Mouse (Mus musculus) adrenal gland, adult 18-20 months (tissue): Measurements from ENCODE around the gene Hist1h3f. TPM values are rescaled to one million over a fixed set of nuclear protein-coding genes. Genes with fewer than 3 reads are reported as not detected.
"Not testable (repeated sequence)": the region's sequence is repeated elsewhere in the genome, so short reads cannot be mapped to it uniquely, and the experiment has no call there.

Experiments
- DNase-seq, 2 experiments: peaks; one replicate each; pipeline ENCODE4 v3.0.0; 2021 to 2022; ENCODE audit warnings: low spot score in 2 of 2
- total RNA-seq, 2 experiments: library from RNA; stranded (reverse); gene quantifications; 1 replicate in 1 of 2; 2 replicates in 1 of 2; pipeline ENCODE4 v1.2.3; 2021

Gene Hist1h3f
- total RNA-seq, 2 experiments from 2014 or later, result 12.6 to 12.7 TPM

DNA sequence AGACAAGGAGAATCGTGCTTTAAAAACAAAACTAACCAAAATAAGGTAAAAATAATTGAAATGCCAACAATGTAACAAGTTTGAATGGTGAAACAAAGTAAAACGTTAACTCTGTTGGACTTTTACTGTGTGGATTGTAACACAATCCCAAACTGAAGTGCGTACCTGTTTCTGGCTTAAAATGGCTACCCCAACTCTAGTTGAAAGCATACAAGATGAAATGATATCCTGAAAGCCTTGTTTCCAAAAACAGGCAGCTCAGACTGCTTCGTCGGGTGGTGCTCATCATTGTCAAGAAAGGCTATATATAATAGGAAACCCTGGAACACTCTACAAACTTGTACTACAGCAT lies 17.7 kb downstream of the Hist1h3f start:
- not testable (repeated sequence) for DNase-seq

DNA sequence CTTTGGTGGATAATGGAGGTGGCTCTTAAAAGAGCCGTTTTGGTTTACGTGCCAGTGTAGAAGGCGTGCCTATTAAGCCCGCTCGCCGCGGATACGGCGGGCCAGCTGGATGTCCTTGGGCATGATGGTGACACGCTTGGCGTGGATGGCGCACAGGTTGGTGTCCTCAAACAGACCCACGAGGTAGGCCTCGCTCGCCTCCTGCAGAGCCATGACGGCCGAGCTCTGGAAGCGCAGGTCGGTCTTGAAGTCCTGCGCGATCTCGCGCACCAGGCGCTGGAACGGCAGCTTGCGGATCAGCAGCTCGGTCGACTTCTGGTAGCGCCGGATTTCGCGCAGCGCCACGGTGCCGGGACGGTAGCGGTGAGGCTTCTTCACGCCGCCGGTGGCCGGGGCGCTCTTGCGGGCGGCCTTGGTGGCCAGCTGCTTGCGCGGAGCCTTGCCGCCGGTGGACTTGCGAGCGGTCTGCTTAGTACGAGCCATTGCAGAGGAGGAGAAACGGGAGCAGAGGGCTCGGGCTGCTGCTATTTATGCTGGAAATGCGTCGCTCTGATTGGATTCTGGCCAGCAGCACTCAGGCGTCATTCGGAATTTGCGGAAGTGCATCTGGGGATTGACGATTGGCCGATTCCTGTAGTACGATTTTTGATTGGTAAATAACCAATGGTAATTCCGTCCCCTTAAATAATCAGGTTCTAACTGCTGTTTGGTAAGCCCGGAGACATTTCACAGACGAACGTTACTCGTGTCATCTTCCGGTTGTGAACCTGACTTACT lies 18.2 kb downstream of the Hist1h3f start, which contains the start of gene Hist1h3e:
Gene Hist1h3e (minus strand): TSS at position 487 of the 777 bp plus-strand sequence.
- DNase-seq, result peak; percentile 81 to 86

DNA sequence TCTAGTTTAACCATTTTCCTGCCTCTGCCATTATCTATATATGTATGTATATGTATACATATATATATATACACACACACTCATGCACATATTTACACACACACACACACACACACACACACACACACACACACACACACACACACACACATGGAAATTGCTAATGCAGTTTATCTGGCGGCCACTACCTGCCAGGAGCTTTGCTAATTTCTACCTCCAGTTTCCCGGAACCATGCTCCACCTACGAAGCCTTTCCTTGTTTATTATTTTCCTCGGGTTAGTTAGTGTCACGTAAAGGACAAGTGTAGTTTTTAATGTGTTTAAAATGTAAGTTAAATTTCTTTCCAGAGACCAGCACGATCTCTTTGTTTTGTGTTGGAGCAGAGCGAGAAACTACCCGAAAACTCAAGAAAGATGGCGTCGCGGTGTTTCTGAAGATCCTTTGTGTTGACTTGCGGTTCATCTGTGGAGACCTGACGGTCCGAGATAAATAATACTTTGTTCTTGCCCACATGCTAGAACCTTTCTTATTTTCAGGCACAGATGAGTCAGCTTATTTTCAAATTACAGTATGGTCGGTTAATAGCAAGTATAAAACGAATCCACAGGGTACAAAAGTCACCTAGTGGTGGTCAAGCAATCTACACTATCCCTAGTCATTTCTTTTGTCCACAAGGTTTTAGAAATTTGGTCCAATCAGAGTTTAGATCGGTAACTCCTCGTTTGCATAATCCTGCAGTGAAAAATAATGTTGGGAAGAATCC lies 19.0 kb downstream of the Hist1h3f start:
- no peak for DNase-seq

DNA sequence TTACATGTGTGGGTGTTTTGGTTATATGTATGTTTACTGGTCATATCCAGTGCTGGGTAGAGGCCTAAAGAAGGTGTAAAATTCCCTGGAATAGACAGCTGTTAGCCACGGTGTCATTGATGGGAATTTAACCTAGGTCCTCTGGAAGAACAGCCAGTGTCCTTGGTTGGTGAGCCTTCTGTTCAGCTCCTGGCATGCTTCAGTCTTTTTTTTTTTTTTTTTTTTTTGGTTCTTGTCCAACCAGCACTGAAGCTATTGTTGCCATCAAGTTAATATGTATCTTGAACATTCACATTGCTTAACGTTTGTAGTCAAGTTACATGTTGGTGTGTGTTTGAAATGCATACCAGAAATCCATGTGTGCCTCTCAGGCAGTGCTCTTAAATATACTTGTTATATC lies 20.6 kb downstream of the Hist1h3f start:
- no peak for DNase-seq

DNA sequence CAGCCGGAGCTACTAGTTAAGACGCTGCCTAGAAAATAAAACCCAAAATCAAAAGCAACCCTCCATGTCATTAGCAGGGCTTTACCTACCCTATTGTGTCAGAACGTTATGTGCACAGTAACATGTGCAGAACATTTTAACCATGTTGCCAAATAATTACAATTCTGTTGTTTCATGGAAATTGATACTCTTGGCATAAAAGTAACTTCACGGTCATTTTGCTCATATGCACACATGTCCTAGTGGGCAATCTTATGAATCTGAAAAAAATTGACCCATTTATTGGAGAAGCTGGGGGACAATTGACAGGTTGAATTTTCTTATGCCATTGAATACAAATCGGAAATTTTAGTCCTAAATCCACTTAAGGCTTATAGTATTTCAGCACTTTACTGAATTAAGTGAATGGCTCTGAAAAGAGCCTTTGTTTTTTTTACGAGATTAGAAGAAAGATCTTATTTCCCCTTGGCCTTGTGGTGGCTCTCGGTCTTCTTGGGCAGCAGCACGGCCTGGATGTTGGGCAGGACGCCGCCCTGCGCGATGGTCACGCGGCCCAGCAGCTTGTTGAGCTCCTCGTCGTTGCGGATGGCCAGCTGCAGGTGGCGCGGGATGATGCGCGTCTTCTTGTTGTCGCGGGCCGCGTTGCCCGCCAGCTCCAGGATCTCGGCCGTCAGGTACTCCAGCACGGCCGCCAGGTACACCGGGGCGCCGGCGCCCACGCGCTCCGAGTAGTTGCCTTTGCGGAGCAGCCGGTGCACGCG lies 26.6 kb downstream of the Hist1h3f start:
- not testable (repeated sequence) for DNase-seq

DNA sequence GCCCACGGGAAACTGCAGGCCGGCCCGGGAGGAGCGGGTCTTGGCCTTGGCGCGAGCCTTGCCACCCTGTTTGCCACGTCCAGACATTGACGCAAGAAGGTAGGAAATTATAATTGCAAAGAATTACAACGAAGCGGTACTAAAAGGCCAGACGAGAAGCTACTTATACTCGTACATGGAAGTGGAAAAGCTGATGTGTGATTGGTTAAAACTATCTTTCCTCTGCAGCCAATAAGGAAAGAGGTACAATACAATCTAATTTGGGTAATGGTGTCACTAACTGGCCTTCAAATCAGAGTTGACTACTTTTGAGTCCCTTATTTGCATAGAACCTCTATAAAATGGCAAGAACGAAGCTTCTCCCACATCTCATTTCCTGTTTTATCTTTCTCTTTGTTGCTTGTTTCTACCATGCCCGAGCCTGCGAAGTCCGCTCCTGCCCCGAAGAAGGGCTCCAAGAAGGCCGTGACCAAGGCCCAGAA lies 27.2 kb downstream of the Hist1h3f start, which contains the start of the genes Hist1h2ae and Hist1h2bg:
Gene Hist1h2ae (minus strand): TSS at position 199 of the 482 bp plus-strand sequence.
Gene Hist1h2bg (plus strand): TSS at position 375 of the 482 bp plus-strand sequence.
- DNase-seq, result peak; percentile 56 to 65

DNA sequence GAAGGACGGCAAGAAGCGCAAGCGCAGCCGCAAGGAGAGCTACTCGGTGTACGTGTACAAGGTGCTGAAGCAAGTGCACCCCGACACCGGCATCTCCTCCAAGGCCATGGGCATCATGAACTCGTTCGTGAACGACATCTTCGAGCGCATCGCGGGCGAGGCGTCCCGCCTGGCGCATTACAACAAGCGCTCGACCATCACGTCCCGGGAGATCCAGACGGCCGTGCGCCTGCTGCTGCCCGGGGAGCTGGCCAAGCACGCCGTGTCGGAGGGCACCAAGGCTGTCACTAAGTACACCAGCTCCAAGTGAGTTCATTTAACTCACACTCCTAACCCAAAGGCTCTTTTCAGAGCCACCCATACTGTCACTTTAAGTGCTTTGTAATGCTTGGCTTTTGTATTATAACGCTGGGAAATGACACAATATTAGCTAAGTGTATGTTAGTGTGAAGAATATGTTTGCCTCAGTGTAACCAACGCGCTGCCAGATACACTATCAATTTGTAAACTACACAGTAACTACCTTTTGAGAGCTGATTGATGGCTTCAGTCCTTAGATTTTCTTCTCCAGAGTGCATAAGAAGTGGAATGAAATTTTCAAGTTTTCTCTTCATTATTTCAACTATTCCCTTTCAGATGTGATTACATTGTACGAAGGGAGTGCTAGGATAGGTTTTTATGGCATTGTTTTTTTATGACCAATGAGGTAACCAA lies 27.8 kb downstream of the Hist1h3f start:
- not testable (repeated sequence) for DNase-seq

DNA sequence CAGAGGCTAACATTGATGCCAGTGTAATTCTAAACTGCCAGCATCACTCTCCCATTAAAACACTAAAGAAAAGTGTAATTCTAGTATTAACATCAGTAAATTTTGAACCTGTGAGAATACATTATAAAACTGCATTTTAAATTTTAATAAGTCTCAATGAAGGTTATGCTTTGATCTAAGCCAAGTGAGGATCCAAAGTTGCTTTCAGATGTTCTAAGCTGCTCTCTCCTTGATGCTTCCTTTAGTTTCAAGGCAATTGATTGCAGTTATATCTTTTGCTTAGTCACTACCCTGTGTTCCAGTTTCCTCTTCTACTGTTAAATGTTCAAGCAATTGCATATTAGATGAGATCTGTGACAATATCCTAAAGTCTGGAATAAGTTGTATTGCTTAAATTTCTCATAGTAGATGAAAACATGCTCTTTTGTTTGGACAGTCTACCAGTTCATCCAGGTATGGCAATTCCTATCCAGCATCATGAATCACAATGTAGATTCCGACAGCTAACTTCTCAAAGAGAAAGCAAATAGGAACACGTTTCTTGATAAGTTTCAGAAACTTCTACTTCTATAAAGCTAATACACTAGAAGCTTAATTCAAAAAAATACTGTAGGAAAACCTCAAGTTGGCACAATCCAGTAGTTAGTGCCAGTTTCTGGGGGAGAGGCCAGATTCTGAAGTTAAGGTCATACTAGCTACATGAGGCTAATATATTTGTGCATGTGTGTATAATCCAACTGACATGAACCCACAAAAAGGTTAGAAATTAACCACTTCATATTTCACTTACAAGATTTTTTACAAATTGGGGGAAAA lies 28.6 kb downstream of the Hist1h3f start:
- no peak for DNase-seq

DNA sequence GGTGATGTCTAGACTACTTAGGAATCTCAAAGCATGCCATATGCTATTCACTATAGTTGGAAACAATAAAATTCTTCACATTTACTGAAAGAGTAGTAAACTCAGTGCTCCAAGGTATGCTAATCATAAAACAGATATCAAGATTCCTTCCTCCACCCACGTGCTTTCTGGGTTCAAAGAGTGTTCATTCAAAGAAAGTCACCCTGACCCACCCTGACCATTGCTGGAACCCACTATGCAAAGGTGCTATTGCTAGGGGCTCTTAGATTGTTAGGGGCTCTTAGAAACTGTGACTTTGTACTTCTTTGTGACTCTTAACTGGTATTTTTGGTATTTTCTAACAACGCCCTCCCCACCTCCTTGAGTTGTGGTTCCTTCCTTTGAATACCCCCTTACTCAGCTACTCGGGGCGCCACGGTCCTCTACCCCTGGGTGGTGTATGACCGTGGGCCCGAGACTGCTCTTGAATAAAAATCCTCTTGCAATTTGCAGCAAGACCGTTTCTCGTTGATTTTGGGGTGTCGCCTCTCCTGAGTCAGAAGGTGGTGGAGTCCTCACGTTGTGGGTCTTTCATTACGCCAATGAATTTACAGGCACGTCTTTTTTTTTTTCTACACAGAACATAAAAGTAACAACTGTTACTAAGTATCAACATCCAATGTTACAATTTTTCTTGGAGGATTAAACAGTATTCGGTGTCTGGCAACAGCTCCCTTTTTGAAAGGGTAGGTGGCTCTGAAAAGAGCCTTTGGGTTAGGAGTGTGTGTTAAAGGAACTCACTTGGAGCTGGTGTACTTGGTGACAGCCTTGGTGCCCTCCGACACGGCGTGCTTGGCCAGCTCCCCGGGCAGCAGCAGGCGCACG lies 29.4 kb downstream of the Hist1h3f start:
- DNase-seq, result not testable (repeated sequence)

DNA sequence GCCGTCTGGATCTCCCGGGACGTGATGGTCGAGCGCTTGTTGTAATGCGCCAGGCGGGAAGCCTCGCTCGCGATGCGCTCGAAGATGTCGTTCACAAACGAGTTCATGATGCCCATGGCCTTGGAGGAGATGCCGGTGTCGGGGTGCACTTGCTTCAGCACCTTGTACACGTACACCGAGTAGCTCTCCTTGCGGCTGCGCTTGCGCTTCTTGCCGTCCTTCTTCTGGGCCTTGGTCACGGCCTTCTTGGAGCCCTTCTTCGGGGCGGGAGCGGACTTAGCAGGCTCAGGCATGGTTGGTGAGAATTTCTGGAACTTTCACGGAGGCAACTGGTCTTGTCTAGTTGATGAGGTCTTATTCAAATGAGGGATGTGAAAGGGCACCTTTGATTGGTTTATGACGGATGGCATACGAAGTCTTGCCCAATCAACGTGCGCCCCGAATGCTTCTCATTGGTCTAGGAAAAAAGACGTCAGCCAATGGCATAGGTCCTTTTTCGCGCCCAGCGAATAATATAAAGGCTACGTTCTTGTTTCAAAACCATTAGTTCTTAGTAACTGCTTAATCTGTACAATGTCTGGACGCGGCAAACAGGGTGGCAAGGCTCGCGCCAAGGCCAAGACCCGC lies 30.2 kb downstream of the Hist1h3f start, which contains the start of the genes Hist1h2bf and Hist1h2ad:
Gene Hist1h2bf (minus strand): TSS at position 299 of the 627 bp plus-strand sequence.
Gene Hist1h2ad (plus strand): TSS at position 484 of the 627 bp plus-strand sequence.
- DNase-seq, result peak; percentile 36 to 65

DNA sequence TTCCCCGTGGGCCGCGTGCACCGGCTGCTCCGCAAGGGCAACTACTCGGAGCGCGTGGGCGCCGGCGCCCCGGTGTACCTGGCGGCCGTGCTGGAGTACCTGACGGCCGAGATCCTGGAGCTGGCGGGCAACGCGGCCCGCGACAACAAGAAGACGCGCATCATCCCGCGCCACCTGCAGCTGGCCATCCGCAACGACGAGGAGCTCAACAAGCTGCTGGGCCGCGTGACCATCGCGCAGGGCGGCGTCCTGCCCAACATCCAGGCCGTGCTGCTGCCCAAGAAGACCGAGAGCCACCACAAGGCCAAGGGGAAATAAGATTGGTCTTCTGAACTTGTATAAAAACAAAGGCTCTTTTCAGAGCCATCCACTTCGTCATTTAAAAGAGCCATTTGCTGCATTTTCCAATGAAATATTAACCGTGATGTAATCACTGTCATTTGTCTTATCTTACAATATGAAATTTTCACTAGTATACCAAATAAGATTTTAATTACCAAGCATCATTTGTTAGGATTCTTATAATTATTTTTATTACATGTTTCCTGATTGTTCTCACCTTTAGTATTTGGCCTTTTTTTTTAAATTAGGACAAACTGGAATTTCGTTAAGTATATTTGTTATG lies 30.8 kb downstream of the Hist1h3f start:
- DNase-seq, result not testable (repeated sequence)

DNA sequence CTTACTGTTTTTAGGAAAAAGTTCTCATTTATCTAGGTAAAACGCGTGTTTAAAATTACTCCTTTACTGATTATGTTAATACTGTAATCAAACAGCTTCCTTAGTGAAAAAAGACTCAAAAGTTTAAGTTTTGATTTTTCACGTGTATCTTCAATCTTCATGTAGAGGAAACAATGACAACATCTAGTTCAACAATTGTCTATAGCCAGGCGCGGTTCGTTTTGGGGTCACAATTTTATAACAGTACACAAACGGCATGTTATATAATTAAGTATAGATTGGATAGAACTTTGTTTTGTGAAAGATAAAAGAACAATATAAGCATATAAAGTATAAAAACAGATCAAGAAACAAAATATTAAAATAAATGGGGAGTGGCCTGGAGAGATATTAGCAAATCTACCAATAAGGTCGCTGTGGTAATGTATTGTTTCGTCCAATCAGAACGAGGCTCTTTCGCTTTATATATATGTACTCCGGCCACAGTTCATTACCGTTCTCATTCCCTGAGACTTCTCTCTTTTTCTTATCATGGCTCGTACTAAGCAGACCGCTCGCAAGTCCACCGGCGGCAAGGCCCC lies 31.5 kb downstream of the Hist1h3f start, which contains the start of gene Hist1h3d:
Gene Hist1h3d (plus strand): TSS at position 493 of the 581 bp plus-strand sequence.
- no peak for DNase-seq

DNA sequence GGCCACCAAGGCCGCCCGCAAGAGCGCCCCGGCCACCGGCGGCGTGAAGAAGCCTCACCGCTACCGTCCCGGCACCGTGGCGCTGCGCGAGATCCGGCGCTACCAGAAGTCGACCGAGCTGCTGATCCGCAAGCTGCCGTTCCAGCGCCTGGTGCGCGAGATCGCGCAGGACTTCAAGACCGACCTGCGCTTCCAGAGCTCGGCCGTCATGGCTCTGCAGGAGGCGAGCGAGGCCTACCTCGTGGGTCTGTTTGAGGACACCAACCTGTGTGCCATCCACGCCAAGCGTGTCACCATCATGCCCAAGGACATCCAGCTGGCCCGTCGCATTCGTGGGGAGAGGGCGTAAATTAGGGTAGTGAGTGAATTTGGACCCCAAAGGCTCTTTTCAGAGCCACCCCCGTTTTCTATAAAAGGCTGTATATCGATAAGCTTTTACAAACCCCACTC lies 32.0 kb downstream of the Hist1h3f start:
- not testable (repeated sequence) for DNase-seq

DNA sequence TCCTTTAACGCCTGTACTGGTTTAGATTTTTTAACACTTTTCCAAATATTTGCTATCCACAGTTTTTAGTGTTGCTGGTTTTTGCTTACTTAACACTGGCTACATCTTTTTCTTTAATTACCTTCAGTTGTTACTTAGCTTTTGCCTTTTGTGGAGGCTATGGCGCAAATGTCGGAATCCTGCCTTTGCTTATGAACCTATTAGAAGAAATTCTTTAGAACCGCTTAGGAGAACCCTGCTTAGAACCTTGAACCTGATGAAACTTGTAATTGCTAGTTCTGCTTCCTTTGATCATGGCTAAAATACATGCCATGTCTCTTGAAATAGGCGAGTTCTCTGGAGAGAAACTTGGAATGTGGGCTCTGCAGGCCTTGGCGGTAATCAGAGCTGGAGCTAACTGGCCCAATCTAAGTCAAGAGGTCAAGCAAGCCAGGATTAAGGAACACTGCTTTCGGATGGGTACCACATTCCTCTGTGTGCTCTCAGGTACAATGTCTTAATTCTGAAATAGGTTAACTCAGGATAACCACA lies 32.6 kb downstream of the Hist1h3f start:
- no peak for DNase-seq

DNA sequence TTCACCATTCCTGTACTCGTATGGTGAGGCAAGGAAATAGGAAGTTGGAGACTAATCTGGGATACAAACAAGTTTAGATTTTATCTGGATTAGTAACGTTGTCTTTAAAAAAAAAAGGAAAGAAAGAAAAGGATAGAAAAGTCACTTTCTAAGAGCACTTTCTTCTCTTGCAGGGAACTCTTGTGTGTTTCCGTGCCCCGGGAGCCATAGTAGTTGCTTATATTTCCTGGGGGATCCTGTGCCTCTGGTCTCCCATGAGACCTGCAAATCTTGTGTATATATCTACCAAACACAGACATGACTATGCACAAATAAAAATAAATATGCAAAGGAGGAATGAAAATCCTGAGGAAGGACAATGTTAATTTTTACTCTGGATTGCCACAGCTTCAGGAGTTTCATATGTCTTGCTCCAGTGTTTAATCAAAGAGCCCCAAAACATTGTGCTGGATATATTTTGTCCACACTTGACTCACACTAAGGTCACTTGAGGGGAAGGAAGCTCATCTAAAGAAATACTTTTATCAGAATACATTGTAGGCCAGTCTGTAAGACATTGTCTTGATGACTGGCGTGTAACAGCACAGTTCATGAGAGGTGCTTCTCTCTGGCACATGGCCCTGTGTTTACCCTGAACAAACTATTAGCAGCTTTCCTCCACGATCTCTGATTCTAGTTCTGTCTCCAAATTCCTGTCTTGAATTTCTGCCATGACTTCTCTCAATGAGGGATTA lies 33.2 kb downstream of the Hist1h3f start:
- no peak for DNase-seq

DNA sequence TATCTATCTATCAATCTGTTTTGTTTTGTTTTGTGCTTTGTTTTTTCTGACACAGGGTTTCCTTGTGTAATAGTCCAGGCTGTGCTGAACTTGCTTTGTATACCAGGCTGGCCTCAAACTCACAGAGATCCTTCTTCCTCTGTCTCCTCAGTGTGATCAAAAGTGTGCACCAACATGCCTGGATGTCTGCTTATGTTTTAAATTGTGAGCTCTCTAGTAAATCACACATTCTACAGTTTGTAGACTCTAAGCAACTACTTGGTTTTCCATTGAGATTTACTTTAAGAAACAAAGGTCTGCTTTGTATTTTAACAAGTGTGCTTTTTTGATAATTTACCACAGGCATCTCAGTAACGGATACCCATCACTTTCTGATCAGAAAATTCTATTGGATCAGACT lies 34.0 kb downstream of the Hist1h3f start:
- no peak for DNase-seq
